Mouse (Mus musculus) small intestine, adult 2 months (tissue): ENCODE results near the gene Adam22.

ENCODE experiments used
- CTCF ChIP-seq: fragments of 200-500 bp; IDR thresholded peaks from 2 replicates; pipeline ENCODE4 v1.5.1; 2012; ENCODE audit warnings: low read depth, mild to moderate bottlenecking, control low read depth, inconsistent platforms, low read length, moderate library complexity, mixed read lengths; ENCODE audit not compliant: insufficient replicate concordance, insufficient read length; ENCODE audit errors: extremely low read depth
- POLR2A ChIP-seq: fragments of 200-500 bp; IDR thresholded peaks from 2 replicates; pipeline ENCODE4 v1.6.1; 2012; ENCODE audit warnings: low read depth, mild to moderate bottlenecking, control low read depth, inconsistent platforms, low read length, moderate library complexity

- TF ChIP-seq POLR2A (no peak), CTCF (no peak)
Measured at GRCm38 (mm10) chr5:8357677-8358076, 10.3 kb downstream of the Adam22 start.
